Mouse (Mus musculus) liver, embryonic 11.5 days (tissue): ENCODE data around the gene Myrfl. TPM values are rescaled to one million over a fixed set of nuclear protein-coding genes. Genes with fewer than 3 reads are reported as not detected.

Experiments
- ATAC-seq: fragments of 200-750 bp; cut with Nextera tagmentation; replicated peaks from 2 replicates; pipeline ENCODE4 v1.8.0; 2017; ENCODE audit warnings: moderate number of reproducible peaks, mild to moderate bottlenecking, moderate TSS enrichment, moderate library complexity; ENCODE audit not compliant: low FRiP score
- DNase-seq: peaks from one replicate; pipeline ENCODE4 v3.0.0-alpha.2; 2017; ENCODE audit warnings: low spot score
- H3K27ac ChIP-seq: fragments of 300-500 bp; sonication (generic); 2 replicates; pipeline ENCODE4 v1.5.1; 2014; ENCODE audit warnings: mild to moderate bottlenecking, low read depth, low read length, control low read depth
- H3K27me3 ChIP-seq: fragments of 300-500 bp; sonication (generic); replicated peaks from 2 replicates; pipeline ENCODE4 v1.6.1; 2014; ENCODE audit warnings: low read length, mixed read lengths; ENCODE audit not compliant: control insufficient read depth, insufficient read depth
- H3K36me3 ChIP-seq: fragments of 300-500 bp; sonication (generic); 2 replicates; pipeline ENCODE4 v1.6.1; 2014; ENCODE audit warnings: mild to moderate bottlenecking, low read length, moderate library complexity, mixed read lengths; ENCODE audit not compliant: control insufficient read depth, insufficient read depth
- H3K4me1 ChIP-seq: fragments of 300-500 bp; sonication (generic); replicated peaks from 2 replicates; pipeline ENCODE4 v1.6.1; 2014; ENCODE audit warnings: low read length, mixed read lengths; ENCODE audit not compliant: control insufficient read depth, insufficient read depth
- H3K4me2 ChIP-seq: fragments of 300-500 bp; sonication (generic); 2 replicates; pipeline ENCODE4 v1.6.1; 2014; ENCODE audit warnings: mild to moderate bottlenecking, control low read depth, moderate library complexity
- H3K4me3 ChIP-seq: fragments of 300-500 bp; sonication (generic); 2 replicates; pipeline ENCODE4 v1.5.1; 2014; ENCODE audit warnings: low read depth, low read length, control low read depth
- H3K9ac ChIP-seq: fragments of 300-500 bp; sonication (generic); 2 replicates; pipeline ENCODE4 v1.6.1; 2014; ENCODE audit warnings: low read depth, low read length, control low read depth
- H3K9me3 ChIP-seq: fragments of 300-500 bp; sonication (generic); 2 replicates; pipeline ENCODE4 v1.6.1; 2016; ENCODE audit warnings: low read length, inconsistent platforms, mixed read lengths; ENCODE audit not compliant: control insufficient read depth
- WGBS: fragments of 180-500 bp; shearing (Covaris S2); extraction: QIAGEN DNeasy Blood & Tissue Kit; methylation state at CpG from one replicate; pipeline ENCODE4 v1.1.7; 2014; 5-methylcytosine and 5-hydroxymethylcytosine counted together
- polyA plus RNA-seq: library from polyadenylated mRNA; unstranded; fragments of >200 nt; fragmentation: Nextera tagmentation; extraction: Ambion mirVana; gene quantifications from 2 replicates; pipeline ENCODE4 v1.2.1, GENCODE M21; 2014

Gene Myrfl
- polyA plus RNA-seq = 0.08 and 0.16 TPM in 2 replicates

- DNase-seq (no peak), ATAC-seq (no peak)
- Histone ChIP-seq H3K27me3 (no peaks in the 10 kb centered on the region), H3K9ac (no peak within 1 kb of the TSS), H3K36me3 (no peaks in the 10 kb centered on the region), H3K4me2 (no peak within 1 kb of the TSS), H3K9me3 (no peaks in the 10 kb centered on the region), H3K4me1 (no peaks in the 10 kb centered on the region), H3K27ac (no peak within 1 kb of the TSS), H3K4me3 (no peak within 1 kb of the TSS)
- WGBS = 73% methylated on average over 17 of the region's 17 CpGs
Measured at GRCm38 (mm10) chr10:116896336-116897177, at the start of gene Myrfl. Gene Myrfl (minus strand): TSS chr10:116896919.

- Histone ChIP-seq H3K4me3 (no peak overlapping the region), H3K27ac (no peak overlapping the region), H3K9me3 (no peaks in the 10 kb centered on the region), H3K9ac (no peak overlapping the region), H3K27me3 (no peaks in the 10 kb centered on the region), H3K4me1 (no peaks in the 10 kb centered on the region), H3K4me2 (no peak overlapping the region), H3K36me3 (peaks cover 4% of the 10 kb centered on the region; the same call in 1 of the 2 replicates)
- 60% methylated on average over 10 of the region's 10 CpGs for WGBS
- no peak for ATAC-seq
- DNase-seq = no peak
Measured at GRCm38 (mm10) chr10:116944940-116945339, 48.2 kb upstream of the Myrfl start.

GRCm38 (mm10) chr10:116944144-116944543 is 47.4 kb upstream of the Myrfl start:
- no peak overlapping the region for H3K9ac ChIP-seq
- H3K4me3 ChIP-seq = no peak overlapping the region
- no peaks in the 10 kb centered on the region for H3K27me3 ChIP-seq
- no peak overlapping the region for H3K27ac ChIP-seq
- no peak for DNase-seq
- H3K4me1 ChIP-seq = no peaks in the 10 kb centered on the region
- WGBS = 79% methylated on average over 3 of the region's 3 CpGs
- ATAC-seq = no peak
- H3K36me3 ChIP-seq = peaks cover 4% of the 10 kb centered on the region; the same call in 1 of the 2 replicates
- H3K9me3 ChIP-seq = no peaks in the 10 kb centered on the region
- H3K4me2 ChIP-seq = no peak overlapping the region

GRCm38 (mm10) chr10:116943025-116943424 is 46.3 kb upstream of the Myrfl start:
- DNase-seq = no peak
- 87% methylated on average over 6 of the region's 6 CpGs for WGBS
- no peak for ATAC-seq

GRCm38 (mm10) chr10:116935028-116935427 is 38.3 kb upstream of the Myrfl start:
- H3K4me2 ChIP-seq = no peak overlapping the region
- H3K36me3 ChIP-seq = peaks cover 13% of the 10 kb centered on the region
- H3K4me3 ChIP-seq = no peak overlapping the region
- WGBS = 84% methylated on average over 12 of the region's 12 CpGs
- no peaks in the 10 kb centered on the region for H3K9me3 ChIP-seq
- H3K4me1 ChIP-seq = peaks cover 4% of the 10 kb centered on the region; the same call in 1 of the 2 replicates
- ATAC-seq (no peak), DNase-seq (no peak)
- H3K27me3 ChIP-seq = no peaks in the 10 kb centered on the region
- H3K27ac ChIP-seq = no peak overlapping the region
- no peak overlapping the region for H3K9ac ChIP-seq

More at GRCm38 (mm10) chr10:116943025-116943424, 46.3 kb upstream of the Myrfl start:
- H3K4me3 ChIP-seq = no peak overlapping the region
- no peak overlapping the region for H3K27ac ChIP-seq
- no peaks in the 10 kb centered on the region for H3K9me3 ChIP-seq
- no peak overlapping the region for H3K4me2 ChIP-seq
- no peak overlapping the region for H3K9ac ChIP-seq
- peaks cover 14% of the 10 kb centered on the region for H3K36me3 ChIP-seq
- H3K4me1 ChIP-seq = no peaks in the 10 kb centered on the region
- H3K27me3 ChIP-seq = no peaks in the 10 kb centered on the region

GRCm38 (mm10) chr10:116933794-116934193 is 37.1 kb upstream of the Myrfl start:
- no peaks in the 10 kb centered on the region for H3K27me3 ChIP-seq
- no peak overlapping the region for H3K4me2 ChIP-seq
- H3K4me1 ChIP-seq = peaks cover 4% of the 10 kb centered on the region; the same call in 1 of the 2 replicates
- H3K4me3 ChIP-seq = no peak overlapping the region
- no peaks in the 10 kb centered on the region for H3K9me3 ChIP-seq
- H3K27ac ChIP-seq = no peak overlapping the region
- no peak for DNase-seq
- peaks cover 10% of the 10 kb centered on the region for H3K36me3 ChIP-seq
- WGBS = 87% methylated on average over 7 of the region's 7 CpGs
- no peak overlapping the region for H3K9ac ChIP-seq
- ATAC-seq = no peak

GRCm38 (mm10) chr10:116932418-116932817 is 35.7 kb upstream of the Myrfl start:
- no peak overlapping the region for H3K27ac ChIP-seq
- no peaks in the 10 kb centered on the region for H3K9me3 ChIP-seq
- DNase-seq = no peak
- ATAC-seq = no peak
- 90% methylated on average over 13 of the region's 13 CpGs for WGBS
- H3K9ac ChIP-seq = no peak overlapping the region
- H3K4me1 ChIP-seq = peaks cover 4% of the 10 kb centered on the region; the same call in 1 of the 2 replicates
- H3K27me3 ChIP-seq = no peaks in the 10 kb centered on the region
- H3K36me3 ChIP-seq = peaks cover 4% of the 10 kb centered on the region
- no peak overlapping the region for H3K4me2 ChIP-seq
- no peak overlapping the region for H3K4me3 ChIP-seq

GRCm38 (mm10) chr10:116931497-116932179 is 34.9 kb upstream of the Myrfl start:
- H3K4me2 ChIP-seq = no peak overlapping the region
- no peak for DNase-seq
- H3K36me3 ChIP-seq = peaks cover 2% of the 10 kb centered on the region
- H3K9ac ChIP-seq = no peak overlapping the region
- H3K4me3 ChIP-seq = no peak overlapping the region
- ATAC-seq = no peak
- peaks cover 4% of the 10 kb centered on the region; the same call in 1 of the 2 replicates for H3K4me1 ChIP-seq
- no peak overlapping the region for H3K27ac ChIP-seq
- H3K27me3 ChIP-seq = no peaks in the 10 kb centered on the region
- no peaks in the 10 kb centered on the region for H3K9me3 ChIP-seq
- 81% methylated on average over 15 of the region's 15 CpGs for WGBS
